Mouse (Mus musculus): ENCODE data around the gene Meioc. TPM values are rescaled to one million over a fixed set of nuclear protein-coding genes. Genes with fewer than 3 reads are reported as not detected.

Meioc gene
- 0.09 and 0.14 TPM in 2 replicates for polyA plus RNA-seq (2015; fragmentation: Nextera tagmentation; extraction: Ambion mirVana)

GRCm38 (mm10) chr11:102663416-102663815 is at the start of gene Meioc:
Gene Meioc (plus strand): TSS chr11:102663716.

GRCm38 (mm10) chr11:102697338-102698017 is 34.0 kb downstream of the Meioc start, which contains the start of gene Ccdc43:
Gene Ccdc43 (minus strand): TSS chr11:102697782.

Small RNAs within 50 kb of the gene (microRNA-seq; reads per million reads assigned to microRNA genes)
- not detected for gene Gm22920

Other genes starting within 250 kb of the Meioc start
- gene Grn, start 233.4 kb upstream of the Meioc start, polyA plus RNA-seq (2015; fragmentation: Nextera tagmentation; extraction: Ambion mirVana) = 115 and 118 TPM in 2 replicates
- 29.9 and 35.7 TPM in 2 replicates for gene Fam171a2, start 216.0 kb upstream of the Meioc start, polyA plus RNA-seq (2015; fragmentation: Nextera tagmentation; extraction: Ambion mirVana)
- gene Itga2b, start 193.6 kb upstream of the Meioc start, polyA plus RNA-seq (2015; fragmentation: Nextera tagmentation; extraction: Ambion mirVana) = 11.8 and 12.6 TPM in 2 replicates
- gene Gpatch8, start 107.3 kb upstream of the Meioc start, polyA plus RNA-seq (2015; fragmentation: Nextera tagmentation; extraction: Ambion mirVana) = 43.7 and 50.5 TPM in 2 replicates
- 9.7 and 10.1 TPM in 2 replicates for gene Gm11627, start 84.3 kb upstream of the Meioc start, polyA plus RNA-seq (2015; fragmentation: Nextera tagmentation; extraction: Ambion mirVana)
- 8.4 and 8.8 TPM in 2 replicates for gene Fzd2, start 59.3 kb upstream of the Meioc start, polyA plus RNA-seq (2015; fragmentation: Nextera tagmentation; extraction: Ambion mirVana)
- gene Ccdc43, start 34.1 kb downstream of the Meioc start, polyA plus RNA-seq (2015; fragmentation: Nextera tagmentation; extraction: Ambion mirVana) = 27.6 and 29.3 TPM in 2 replicates
- gene Adam11, start 97.7 kb downstream of the Meioc start, polyA plus RNA-seq (2015; fragmentation: Nextera tagmentation; extraction: Ambion mirVana) = 20.7 and 24.9 TPM in 2 replicates
- gene Gjc1, start 156.0 kb downstream of the Meioc start, polyA plus RNA-seq (2015; fragmentation: Nextera tagmentation; extraction: Ambion mirVana) = 25.7 and 26.6 TPM in 2 replicates
- gene Higd1b, start 172.1 kb downstream of the Meioc start, polyA plus RNA-seq (2015; fragmentation: Nextera tagmentation; extraction: Ambion mirVana) = 12.4 and 16.6 TPM in 2 replicates
- gene Eftud2, start 217.3 kb downstream of the Meioc start, polyA plus RNA-seq (2015; fragmentation: Nextera tagmentation; extraction: Ambion mirVana) = 92.2 and 102 TPM in 2 replicates
- gene Ccdc103, start 217.5 kb downstream of the Meioc start, polyA plus RNA-seq (2015; fragmentation: Nextera tagmentation; extraction: Ambion mirVana) = 1.6 and 1.7 TPM in 2 replicates
- gene Fam187a, start 221.5 kb downstream of the Meioc start, polyA plus RNA-seq (2015; fragmentation: Nextera tagmentation; extraction: Ambion mirVana) = not detected in 2 replicates
- gene Gfap, start 237.2 kb downstream of the Meioc start, polyA plus RNA-seq (2015; fragmentation: Nextera tagmentation; extraction: Ambion mirVana) = 243 and 290 TPM in 2 replicates